Mouse (Mus musculus): Measurements from ENCODE around the gene Uck1. TPM values are rescaled to one million over a fixed set of nuclear protein-coding genes. Genes with fewer than 3 reads are reported as not detected.

The Uck1 gene
- 50.9 and 57.7 TPM in 2 replicates for polyA plus RNA-seq (2015; fragmentation: Nextera tagmentation; extraction: Ambion mirVana)

DNA sequence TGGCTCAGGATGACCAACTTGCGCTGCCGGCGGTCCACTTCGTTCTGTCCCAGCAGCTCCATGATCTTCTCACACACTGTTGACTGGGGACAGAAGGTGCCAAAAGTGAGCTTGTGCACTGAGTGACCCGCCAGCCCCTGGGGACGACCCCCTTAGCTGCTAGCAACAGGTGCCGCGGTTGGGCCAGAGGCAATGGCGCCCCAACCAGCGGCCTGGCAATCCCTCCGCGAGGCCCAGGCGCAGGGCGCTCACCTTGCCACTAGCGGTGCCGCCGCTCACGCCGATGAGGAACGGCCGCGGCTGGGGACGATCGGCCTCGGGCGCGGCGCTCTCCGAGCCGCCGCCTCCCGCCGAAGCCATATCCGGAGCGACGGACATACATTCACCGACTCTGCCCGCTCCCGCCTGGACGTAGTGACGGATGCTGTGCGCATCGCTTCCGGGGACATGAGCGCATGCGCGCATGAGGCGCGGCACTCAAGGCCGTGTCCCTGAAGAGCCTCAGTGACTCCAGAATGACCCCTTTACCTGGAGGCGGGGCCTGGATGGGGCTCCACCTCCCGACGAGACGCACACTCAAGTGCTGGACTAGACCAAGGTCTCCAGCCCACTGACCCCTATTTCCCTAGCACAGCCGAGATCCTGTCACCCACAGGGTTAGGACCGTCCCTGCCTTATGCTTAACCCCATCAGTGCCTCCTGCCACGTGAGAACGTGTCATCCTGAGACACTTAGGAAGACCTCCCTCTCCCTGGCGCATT lies at the start of gene Uck1:
Uck1 (minus strand) TSS at position 503 of the 761 bp plus-strand sequence.
- Histone ChIP-seq H3K27ac (ENCODE audit: low read length) (peak within 1 kb of the TSS; percentile 65), H3K27me3 (replicated peaks; ENCODE audit: insufficient read depth, low read length) (no peaks in the 10 kb centered on the region), H3K4me1 (ENCODE audit: insufficient read depth, low read depth, low read length) (peaks cover 9% of the 10 kb centered on the region; the same call in 1 of the 2 replicates), H3K9me3 (ENCODE audit: low read length) (no peaks in the 10 kb centered on the region), H3K36me3 (ENCODE audit: insufficient read depth, low read length) (no peaks in the 10 kb centered on the region; the same call in 1 of the 2 replicates), H3K9ac (replicated peaks; ENCODE audit: low read depth) (peak within 1 kb of the TSS; percentile 77), H3K4me3 (ENCODE audit: low read depth, low read length) (peak within 1 kb of the TSS; percentile 80), H3K4me2 (replicated peaks; ENCODE audit: low read depth, low read length) (peak within 1 kb of the TSS; percentile 76)
- DNase-seq (ENCODE audit: low spot score) (peak; percentile 95), ATAC-seq (peak; percentile 97)
- TF ChIP-seq CTCF (IDR thresholded peaks at IDR 0.05) = no peak; the same call in 1 of the 2 replicates
- no peak for TF ChIP-seq EP300 (IDR thresholded peaks at IDR 0.05)
- WGBS = under 1% methylated on average over 59 of the region's 59 CpGs

DNA sequence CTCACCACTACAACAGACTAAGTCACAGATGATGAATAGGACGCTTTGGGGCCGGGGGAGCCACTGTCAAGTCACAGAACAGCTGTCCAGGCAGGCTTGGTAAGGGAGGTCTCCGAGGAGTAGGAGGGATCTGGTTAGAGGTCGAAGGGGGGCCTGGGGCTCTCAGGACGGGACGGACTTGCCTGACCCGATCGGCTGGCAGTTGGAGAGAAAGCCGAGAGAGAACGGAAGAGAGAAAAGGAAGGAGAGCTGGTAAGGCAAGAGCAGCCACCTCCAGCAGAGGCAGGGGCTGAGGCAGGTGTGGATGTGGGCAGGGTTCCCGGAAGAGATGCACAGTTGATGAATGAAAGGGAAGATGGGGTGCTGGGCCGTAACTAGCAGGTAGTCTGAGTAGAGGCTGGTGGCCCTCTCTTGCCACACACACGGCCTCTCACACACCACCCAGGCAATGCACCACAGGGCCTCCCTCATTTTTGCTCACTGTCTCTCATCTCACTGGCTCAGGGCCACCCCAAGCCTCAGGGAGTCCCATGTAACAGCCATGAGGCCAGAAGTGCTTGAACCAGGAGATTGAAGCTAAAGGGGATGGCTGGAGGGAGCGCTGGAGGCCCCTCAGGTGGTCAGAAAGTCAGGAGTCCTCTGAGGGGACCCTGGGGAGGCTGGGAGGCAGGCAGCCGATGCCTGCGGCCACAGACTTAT lies 49.1 kb upstream of the Uck1 start:
- Histone ChIP-seq H3K4me3 (ENCODE audit: low read depth, low read length) (no peak overlapping the region), H3K4me2 (replicated peaks; ENCODE audit: low read depth, low read length) (no peak overlapping the region), H3K4me1 (ENCODE audit: insufficient read depth, low read depth, low read length) (peaks cover 5% of the 10 kb centered on the region), H3K27me3 (replicated peaks; ENCODE audit: insufficient read depth, low read length) (no peaks in the 10 kb centered on the region), H3K36me3 (ENCODE audit: insufficient read depth, low read length) (peaks cover 29% of the 10 kb centered on the region), H3K27ac (ENCODE audit: low read length) (no peak overlapping the region), H3K9me3 (ENCODE audit: low read length) (no peaks in the 10 kb centered on the region), H3K9ac (replicated peaks; ENCODE audit: low read depth) (no peak overlapping the region)
- no peak for DNase-seq (ENCODE audit: low spot score)
- no peak for ATAC-seq
- no peak for TF ChIP-seq EP300 (IDR thresholded peaks at IDR 0.05)
- no peak for TF ChIP-seq CTCF (IDR thresholded peaks at IDR 0.05)
- WGBS = 84% methylated on average over 16 of the region's 16 CpGs

DNA sequence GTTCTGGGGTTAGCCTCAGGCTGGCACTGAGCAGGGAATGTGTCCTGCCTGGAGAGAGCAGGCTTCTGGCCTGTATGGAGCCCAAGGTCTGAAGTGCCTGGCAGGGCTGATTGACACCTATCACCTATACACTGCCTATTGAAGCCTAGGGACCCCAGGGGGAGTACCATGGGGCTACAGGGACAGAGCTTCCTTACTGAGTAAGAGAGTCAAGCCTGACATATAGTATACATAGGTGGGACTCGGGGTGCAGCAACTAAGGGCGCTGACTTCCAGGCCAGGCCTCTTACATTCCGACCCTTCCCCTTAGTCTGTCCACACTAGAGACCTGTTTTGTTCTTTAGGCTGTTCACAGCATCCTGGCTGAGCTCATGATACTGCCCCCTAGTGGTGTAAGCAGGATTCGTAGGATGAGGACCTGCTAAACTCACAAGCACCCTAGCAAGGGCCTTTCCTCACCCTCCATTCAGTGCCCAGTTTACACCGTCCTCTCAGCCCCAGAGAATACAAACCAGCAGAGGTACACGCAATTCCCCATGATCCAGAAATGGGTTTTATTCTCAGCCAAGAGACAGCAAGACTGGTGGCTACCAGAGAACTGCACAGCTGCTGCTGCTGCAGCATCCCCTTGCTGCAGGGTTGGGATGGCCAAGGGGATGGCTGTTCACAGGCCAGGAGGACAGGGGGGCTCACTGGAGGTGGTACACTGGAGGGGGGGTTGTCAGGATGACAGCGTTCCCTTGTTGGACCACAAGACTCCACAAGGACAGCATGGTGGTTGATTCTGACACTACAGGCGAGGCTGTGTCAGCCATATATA lies 48.2 kb upstream of the Uck1 start:
- no peak overlapping the region for H3K27ac ChIP-seq (ENCODE audit: low read length)
- no peak for TF ChIP-seq EP300 (IDR thresholded peaks at IDR 0.05)
- TF ChIP-seq CTCF (IDR thresholded peaks at IDR 0.05) = peak; percentile 88
- no peak overlapping the region for H3K4me2 ChIP-seq (replicated peaks; ENCODE audit: low read depth, low read length)
- H3K9ac ChIP-seq (replicated peaks; ENCODE audit: low read depth) = no peak overlapping the region
- H3K9me3 ChIP-seq (ENCODE audit: low read length) = no peaks in the 10 kb centered on the region
- no peak for ATAC-seq
- no peaks in the 10 kb centered on the region for H3K27me3 ChIP-seq (replicated peaks; ENCODE audit: insufficient read depth, low read length)
- H3K36me3 ChIP-seq (ENCODE audit: insufficient read depth, low read length) = peaks cover 37% of the 10 kb centered on the region
- H3K4me1 ChIP-seq (ENCODE audit: insufficient read depth, low read depth, low read length) = peaks cover 5% of the 10 kb centered on the region
- WGBS = 53% methylated on average over 8 of the region's 8 CpGs
- H3K4me3 ChIP-seq (ENCODE audit: low read depth, low read length) = no peak overlapping the region
- DNase-seq (ENCODE audit: low spot score) = peak; percentile 62

- ATAC-seq = no peak
- peaks cover 41% of the 10 kb centered on the region for H3K36me3 ChIP-seq (ENCODE audit: insufficient read depth, low read length)
Observed at GRCm38 (mm10) chr2:32307247-32307798, 47.4 kb upstream of the Uck1 start.

DNA sequence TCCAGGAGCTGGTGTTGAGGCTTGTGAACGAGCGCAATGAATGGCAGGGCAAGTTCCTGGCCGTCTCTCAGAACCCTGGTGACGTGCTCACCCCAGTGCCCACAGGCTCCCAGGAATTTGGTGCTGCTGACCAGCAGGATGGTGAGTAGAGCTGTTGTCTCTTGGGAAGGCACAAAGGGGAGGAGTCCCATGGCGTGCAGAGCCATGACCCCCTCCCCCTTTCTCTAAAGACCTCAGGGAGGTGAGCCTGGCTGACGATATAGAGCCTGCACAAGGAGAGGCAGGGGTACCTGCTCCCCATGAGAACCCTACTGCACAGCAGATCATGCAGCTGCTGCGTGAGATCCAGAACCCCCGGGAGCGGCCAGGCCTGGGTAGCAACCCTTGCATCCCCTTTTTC lies 46.2 kb upstream of the Uck1 start:
- H3K4me1 ChIP-seq (ENCODE audit: insufficient read depth, low read depth, low read length) = no peaks in the 10 kb centered on the region
- no peak overlapping the region for H3K9ac ChIP-seq (replicated peaks; ENCODE audit: low read depth)
- no peak for TF ChIP-seq EP300 (IDR thresholded peaks at IDR 0.05)
- TF ChIP-seq CTCF (IDR thresholded peaks at IDR 0.05) = no peak
- 87% methylated on average over 9 of the region's 9 CpGs for WGBS
- H3K9me3 ChIP-seq (ENCODE audit: low read length) = no peaks in the 10 kb centered on the region
- no peak overlapping the region for H3K4me3 ChIP-seq (ENCODE audit: low read depth, low read length)
- DNase-seq (ENCODE audit: low spot score) = no peak
- H3K4me2 ChIP-seq (replicated peaks; ENCODE audit: low read depth, low read length) = no peak overlapping the region
- H3K36me3 ChIP-seq (ENCODE audit: insufficient read depth, low read length) = peaks cover 50% of the 10 kb centered on the region
- no peaks in the 10 kb centered on the region for H3K27me3 ChIP-seq (replicated peaks; ENCODE audit: insufficient read depth, low read length)
- no peak for ATAC-seq
- no peak overlapping the region for H3K27ac ChIP-seq (ENCODE audit: low read length)

More at GRCm38 (mm10) chr2:32307247-32307798, 47.4 kb upstream of the Uck1 start:
- no peak overlapping the region for H3K4me3 ChIP-seq (ENCODE audit: low read depth, low read length)
- H3K9me3 ChIP-seq (ENCODE audit: low read length) = no peaks in the 10 kb centered on the region
- no peak overlapping the region for H3K9ac ChIP-seq (replicated peaks; ENCODE audit: low read depth)
- no peak overlapping the region for H3K27ac ChIP-seq (ENCODE audit: low read length)
- no peak for TF ChIP-seq CTCF (IDR thresholded peaks at IDR 0.05)
- no peak for TF ChIP-seq EP300 (IDR thresholded peaks at IDR 0.05)
- peaks cover 5% of the 10 kb centered on the region for H3K4me1 ChIP-seq (ENCODE audit: insufficient read depth, low read depth, low read length)
- WGBS = 89% methylated on average over 6 of the region's 6 CpGs
- no peaks in the 10 kb centered on the region for H3K27me3 ChIP-seq (replicated peaks; ENCODE audit: insufficient read depth, low read length)
- no peak for DNase-seq (ENCODE audit: low spot score)
- no peak overlapping the region for H3K4me2 ChIP-seq (replicated peaks; ENCODE audit: low read depth, low read length)

Data from lung, postnatal 0 days (tissue).